Mouse (Mus musculus) bone marrow macrophage, adult 2 months (primary cell): ENCODE measurements around the gene 9830107B12Rik.

Source experiments
- CTCF ChIP-seq: IDR thresholded peaks from 2 replicates; pipeline ENCODE4 v1.5.1; 2012; ENCODE audit warnings: low read depth, mild to moderate bottlenecking, low read length, moderate library complexity
- POLR2A ChIP-seq: IDR thresholded peaks from 2 replicates; pipeline ENCODE4 v1.6.1; 2012; ENCODE audit warnings: mild to moderate bottlenecking, low read depth, low read length, borderline replicate concordance

DNA sequence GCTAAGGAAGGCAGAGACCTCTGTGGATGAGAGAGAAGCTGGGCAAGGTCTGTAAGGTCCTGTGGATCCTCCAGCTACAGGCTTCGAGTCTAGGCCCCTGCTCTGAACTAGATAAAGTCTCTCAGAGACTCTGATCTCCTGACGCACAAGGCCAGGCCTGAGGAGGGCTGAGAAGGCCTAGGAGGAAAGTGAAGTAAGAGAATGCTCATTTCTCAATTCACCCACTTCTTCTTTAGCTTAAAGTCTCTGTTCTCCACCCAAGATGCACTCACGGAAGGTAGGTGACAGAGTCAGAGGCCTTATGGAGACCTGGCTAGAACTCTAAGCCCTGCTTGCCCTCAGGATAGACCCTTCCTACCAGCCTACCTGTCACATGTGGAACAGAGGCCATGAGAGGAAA is at the start of gene 9830107B12Rik:
- no peak for TF ChIP-seq CTCF
- TF ChIP-seq POLR2A: no peak
